Mouse (Mus musculus): ENCODE results near the gene Zfp655. TPM values are rescaled to one million over a fixed set of nuclear protein-coding genes. Genes with fewer than 3 reads are reported as not detected.

Gene Zfp655
- total and polyA plus RNA-seq, 3 experiments, result 18.1 to 24.6 (median 20.7) TPM

DNA sequence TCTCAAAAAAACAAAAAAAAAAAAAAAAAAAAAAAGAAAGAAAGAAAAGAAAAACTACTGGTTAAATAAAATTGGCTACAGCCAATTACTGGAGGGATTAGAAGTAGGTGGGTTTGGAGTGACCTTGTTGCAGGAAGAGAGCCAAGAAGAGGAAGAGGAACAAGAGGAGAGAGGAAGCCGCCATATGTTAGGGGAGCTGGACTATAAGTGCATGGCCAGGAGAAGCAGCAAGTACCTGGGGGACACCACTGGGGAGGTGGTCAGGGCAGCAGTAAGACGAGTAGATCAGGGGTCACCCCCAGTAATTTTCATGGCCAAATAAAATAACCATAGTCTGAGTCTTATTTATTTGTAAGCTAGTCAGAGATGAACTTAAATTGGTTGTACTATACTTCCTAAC is 46.3 kb upstream of the Zfp655 start:
- dilution Hi-C loops (cut with MboI; ENCODE audit: extremely low pct_ligation_motif_present, extremely low pct_unique_long_range_greater_than_20kb, low sequenced_read_pairs) (no loop called here), in situ Hi-C loops (cut with MboI; ENCODE audit: low pct_ligation_motif_present, low pct_unique_long_range_greater_than_20kb, low sequenced_read_pairs) (no loop called here)
- Histone ChIP-seq H3K27me3 (replicated peaks) (no peaks in the 10 kb centered on the region), H3K27ac (ENCODE audit: insufficient read depth, low read depth) (no peak overlapping the region), H3K4me2 (ENCODE audit: insufficient read depth, low read depth, poor library complexity, severe bottlenecking) (no peak overlapping the region), H3K4me1 (ENCODE audit: control insufficient read depth in 1 of 2, insufficient read depth in 2 of 2) (peaks cover 9 to 17% of the 10 kb centered on the region in 2 experiments), H3K79me2 (replicated peaks; ENCODE audit: control insufficient read depth, extremely low read depth, insufficient read depth, poor library complexity, severe bottlenecking) (peaks cover 42% of the 10 kb centered on the region), H3K9me3 (replicated peaks; ENCODE audit: low read length) (no peaks in the 10 kb centered on the region), H3K9ac (ENCODE audit: insufficient read depth, low read depth) (no peak overlapping the region), H3K36me3 (replicated peaks in 1 of 2; ENCODE audit: control insufficient read depth in 1 of 2, insufficient read depth in 1 of 2, low read length in 1 of 2) (peaks cover 63 to 86% of the 10 kb centered on the region in 2 experiments), H3K4me3 (replicated peaks in 1 of 3; ENCODE audit: low read depth in 2 of 3, low read length in 2 of 3, poor library complexity in 1 of 3) (no peak overlapping the region)
- TF ChIP-seq USF1 (IDR thresholded peaks at IDR 0.05; ENCODE audit: low read depth, low read length) (no peak), POLR2A (IDR thresholded peaks at IDR 0.05; ENCODE audit: low read depth, low read length) (no peak), PAX5 (IDR thresholded peaks at IDR 0.05; ENCODE audit: low read length) (no peak), CTCF (conservative IDR thresholded peaks at IDR 0.05 in 1 of 2, IDR thresholded peaks at IDR 0.05 in 1 of 2; ENCODE audit: low read depth in 2 of 2, low read length in 2 of 2) (no peak), HCFC1 (IDR thresholded peaks at IDR 0.05; ENCODE audit: low read depth, low read length) (no peak), USF2 (conservative IDR thresholded peaks at IDR 0.05; ENCODE audit: low read depth, low read length) (no peak), ELF1 (IDR thresholded peaks at IDR 0.05; ENCODE audit: low read depth, low read length) (no peak), CHD1 (IDR thresholded peaks at IDR 0.05; ENCODE audit: low read depth, low read length) (no peak), MAX (IDR thresholded peaks at IDR 0.05; ENCODE audit: low read length) (no peak), BHLHE40 (IDR thresholded peaks at IDR 0.05; ENCODE audit: low read depth, low read length) (no peak), NELFE (IDR thresholded peaks at IDR 0.05; ENCODE audit: low read depth, low read length) (no peak), JUND (conservative IDR thresholded peaks at IDR 0.05; ENCODE audit: low read depth, low read length) (no peak)
- no peak for DNase-seq (ENCODE audit: extremely low read depth)

DNA sequence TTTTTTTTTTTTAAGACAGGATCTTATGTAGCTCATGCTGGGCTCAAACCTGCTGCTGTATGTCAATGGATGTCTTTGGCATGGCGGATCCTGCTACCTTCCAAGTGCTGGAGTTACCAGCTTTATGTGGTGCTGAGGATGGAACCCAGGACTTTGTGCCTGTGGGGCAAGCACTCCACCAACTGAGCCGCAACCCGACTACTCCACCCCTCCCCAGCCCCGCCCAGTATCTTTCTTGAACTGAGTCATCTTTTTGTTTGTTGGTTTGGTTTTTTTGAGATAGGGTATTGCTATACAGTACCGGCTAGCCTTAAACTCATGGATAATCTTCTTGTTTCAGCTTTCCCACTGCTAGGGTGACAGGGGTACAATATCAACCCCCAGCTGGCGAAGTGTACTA is 42.1 kb upstream of the Zfp655 start:
- Histone ChIP-seq H3K27ac (ENCODE audit: insufficient read depth, low read depth) (no peak overlapping the region), H3K9me3 (replicated peaks; ENCODE audit: low read length) (no peaks in the 10 kb centered on the region)

DNA sequence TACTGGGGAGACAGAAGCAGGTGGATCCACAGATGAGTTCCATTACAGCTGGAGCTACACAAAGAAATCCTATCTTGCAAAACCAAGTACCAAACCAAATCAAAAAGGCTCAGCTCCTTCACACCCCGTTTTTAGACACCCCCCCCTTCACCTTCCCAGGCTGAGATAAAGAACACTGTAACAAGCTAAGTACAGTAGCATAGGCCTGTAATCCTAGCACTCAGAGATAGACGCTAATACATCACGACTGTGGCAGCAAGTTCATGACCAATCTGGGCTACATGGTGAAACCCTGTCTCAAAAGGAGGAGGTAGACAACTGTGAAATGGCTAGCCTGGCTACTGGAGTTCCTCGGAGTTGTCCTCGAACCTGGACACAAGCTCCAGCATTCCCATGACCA is 41.1 kb upstream of the Zfp655 start:
- dilution Hi-C loops (cut with MboI; ENCODE audit: extremely low pct_ligation_motif_present, extremely low pct_unique_long_range_greater_than_20kb, low sequenced_read_pairs), result no loop called here
- in situ Hi-C loops (cut with MboI; ENCODE audit: low pct_ligation_motif_present, low pct_unique_long_range_greater_than_20kb, low sequenced_read_pairs), result no loop called here
- no peaks in the 10 kb centered on the region for H3K27me3 ChIP-seq (replicated peaks)
- H3K9me3 ChIP-seq (replicated peaks; ENCODE audit: low read length), result no peaks in the 10 kb centered on the region
- H3K36me3 ChIP-seq (replicated peaks in 1 of 2; ENCODE audit: control insufficient read depth in 1 of 2, insufficient read depth in 1 of 2, low read length in 1 of 2), result peaks cover 35 to 58% of the 10 kb centered on the region in 2 experiments
- H3K9ac ChIP-seq (ENCODE audit: insufficient read depth, low read depth), result peak overlapping the region; percentile 78
- peak overlapping the region; percentile 76 to 97 (median 84) for H3K4me3 ChIP-seq (replicated peaks in 1 of 3; ENCODE audit: low read depth in 2 of 3, low read length in 2 of 3, poor library complexity in 1 of 3)
- no peak for TF ChIP-seq ZKSCAN1 (IDR thresholded peaks at IDR 0.05; ENCODE audit: borderline replicate concordance, low read depth, low read length)
- no peak for TF ChIP-seq CHD2 (IDR thresholded peaks at IDR 0.05; ENCODE audit: low read length)
- no peak for TF ChIP-seq UBTF (IDR thresholded peaks at IDR 0.05; ENCODE audit: low read depth, low read length)
- TF ChIP-seq SMC3 (IDR thresholded peaks at IDR 0.05; ENCODE audit: low read depth, low read length), result no peak
- TF ChIP-seq JUND (conservative IDR thresholded peaks at IDR 0.05; ENCODE audit: low read depth, low read length), result no peak
- no peak for TF ChIP-seq USF1 (IDR thresholded peaks at IDR 0.05; ENCODE audit: low read depth, low read length)
- no peak for TF ChIP-seq ETS1 (conservative IDR thresholded peaks at IDR 0.05; ENCODE audit: low read depth, low read length)
- peaks cover 9 to 26% of the 10 kb centered on the region in 2 experiments for H3K4me1 ChIP-seq (ENCODE audit: control insufficient read depth in 1 of 2, insufficient read depth in 2 of 2)
- H3K4me2 ChIP-seq (ENCODE audit: insufficient read depth, low read depth, poor library complexity, severe bottlenecking), result peak overlapping the region; percentile 99
- H3K79me2 ChIP-seq (replicated peaks; ENCODE audit: control insufficient read depth, extremely low read depth, insufficient read depth, poor library complexity, severe bottlenecking), result peaks cover 51% of the 10 kb centered on the region
- no peak for DNase-seq (ENCODE audit: extremely low read depth)
- 0 out of 2 replicates have a peak overlapping the region, but pooled peaks have one; percentile 18 for H3K27ac ChIP-seq (ENCODE audit: insufficient read depth, low read depth)

More for the DNA sequence above, 42.1 kb upstream of the Zfp655 start:
- H3K4me2 ChIP-seq (ENCODE audit: insufficient read depth, low read depth, poor library complexity, severe bottlenecking), result peak overlapping the region; percentile 99
- TF ChIP-seq NELFE (IDR thresholded peaks at IDR 0.05; ENCODE audit: low read depth, low read length) (no peak), USF1 (IDR thresholded peaks at IDR 0.05; ENCODE audit: low read depth, low read length) (no peak), IRF4 (IDR thresholded peaks at IDR 0.05; ENCODE audit: low read depth, low read length) (peak; percentile 52), ZNF384 (IDR thresholded peaks at IDR 0.05; ENCODE audit: low read depth, low read length) (peak; percentile 72; the same call in 1 of the 2 replicates), ETS1 (conservative IDR thresholded peaks at IDR 0.05; ENCODE audit: low read depth, low read length) (no peak), ZKSCAN1 (IDR thresholded peaks at IDR 0.05; ENCODE audit: borderline replicate concordance, low read depth, low read length) (no peak)
- peaks cover 9 to 26% of the 10 kb centered on the region in 2 experiments for H3K4me1 ChIP-seq (ENCODE audit: control insufficient read depth in 1 of 2, insufficient read depth in 2 of 2)
- peaks cover 51% of the 10 kb centered on the region for H3K79me2 ChIP-seq (replicated peaks; ENCODE audit: control insufficient read depth, extremely low read depth, insufficient read depth, poor library complexity, severe bottlenecking)
- no peak overlapping the region for H3K4me3 ChIP-seq (replicated peaks in 1 of 3; ENCODE audit: low read depth in 2 of 3, low read length in 2 of 3, poor library complexity in 1 of 3)
- no peak for DNase-seq (ENCODE audit: extremely low read depth)
- in situ Hi-C loops (cut with MboI; ENCODE audit: low pct_ligation_motif_present, low pct_unique_long_range_greater_than_20kb, low sequenced_read_pairs), result no loop called here
- H3K36me3 ChIP-seq (replicated peaks in 1 of 2; ENCODE audit: control insufficient read depth in 1 of 2, insufficient read depth in 1 of 2, low read length in 1 of 2), result peaks cover 30 to 56% of the 10 kb centered on the region in 2 experiments
- dilution Hi-C loops (cut with MboI; ENCODE audit: extremely low pct_ligation_motif_present, extremely low pct_unique_long_range_greater_than_20kb, low sequenced_read_pairs), result no loop called here
- H3K27me3 ChIP-seq (replicated peaks), result no peaks in the 10 kb centered on the region
- H3K9ac ChIP-seq (ENCODE audit: insufficient read depth, low read depth), result no peak overlapping the region; the same call in 1 of the 2 replicates
